Comparison of ENCODE assay signal across 21 mouse cellular contexts in the genomic region with DNA sequence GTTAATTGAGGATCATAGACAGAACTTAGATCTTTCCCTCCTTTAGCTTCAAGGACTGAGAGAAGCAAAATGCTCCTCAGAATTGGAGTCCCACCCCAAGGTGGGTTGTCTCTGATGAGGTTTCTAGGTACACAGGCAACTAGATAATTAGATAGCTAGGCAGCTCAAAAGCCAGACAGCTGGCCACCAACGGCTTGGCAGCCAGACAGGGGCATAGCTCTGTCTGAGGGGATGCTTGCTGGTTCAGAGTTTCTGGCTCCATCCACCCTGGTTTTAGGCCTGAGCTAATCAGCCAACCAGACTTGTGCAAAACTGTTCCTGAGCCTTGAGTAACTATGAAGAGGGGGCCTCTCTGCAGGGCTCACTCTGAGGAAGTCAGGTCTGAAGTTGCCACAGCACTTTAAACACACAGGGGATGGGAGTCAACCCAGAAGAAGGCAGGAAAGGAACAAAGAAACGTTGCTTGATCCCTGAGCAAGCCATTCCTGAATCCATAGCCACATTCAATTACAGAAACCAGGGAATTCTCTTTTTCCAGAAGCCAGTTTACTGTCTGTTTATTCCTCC. TPM values are rescaled to one million over a fixed set of nuclear protein-coding genes. Genes with fewer than 3 reads are reported as not detected.
DNase-seq lines count a peak whose midpoint lies in the region; ATAC-seq and TF ChIP-seq lines count a peak whose summit lies in the region.
"Had no signal": no experiment of that assay in that cellular context is flagged by ENCODE, and none has a peak within 500 bp of the region (broad histone marks: within the 10 kb centered on the region; RNA-seq: fewer than 3 reads in every experiment).

No protein-coding gene starts in this region.

- no peaks in the 10 kb centered on the region for H3K36me3 ChIP-seq in hindbrain, postnatal 0 days (ENCODE audit: insufficient read depth, low read length)
- H3K36me3 ChIP-seq in hindbrain, embryonic 16.5 days (ENCODE audit: control insufficient read depth, insufficient read depth, low read length) = no peaks in the 10 kb centered on the region
- no peaks in the 10 kb centered on the region for H3K36me3 ChIP-seq in midbrain, postnatal 0 days (ENCODE audit: insufficient read depth, low read length)
- H3K36me3 ChIP-seq in midbrain, embryonic 10.5 days = no peaks in the 10 kb centered on the region
- H3K36me3 ChIP-seq: embryonic facial prominence, embryonic 13.5 days; forebrain, embryonic 12.5 days; heart, embryonic 13.5 days; hindbrain, embryonic 12.5 days; intestine, embryonic 15.5 days had no signal

- H3K4me3 ChIP-seq in cerebellum, adult 2 months (replicated peaks; ENCODE audit: insufficient read depth, low read depth, low read length) = no peak overlapping the region
- H3K4me3 ChIP-seq in hindbrain, postnatal 0 days (ENCODE audit: low read length) = no peak overlapping the region
- no peak overlapping the region for H3K4me3 ChIP-seq in hindbrain, embryonic 16.5 days (ENCODE audit: low read length)
- H3K4me3 ChIP-seq in midbrain, postnatal 0 days (ENCODE audit: low read depth, low read length) = no peak overlapping the region
- H3K4me3 ChIP-seq in midbrain, embryonic 10.5 days = no peak overlapping the region
- H3K4me3 ChIP-seq: embryonic facial prominence, embryonic 13.5 days; forebrain, embryonic 12.5 days; heart, embryonic 13.5 days; hindbrain, embryonic 12.5 days; intestine, embryonic 15.5 days had no signal

- TF ChIP-seq CTCF in cerebellum, adult 2 months (IDR thresholded peaks at IDR 0.05; ENCODE audit: borderline replicate concordance, insufficient read depth, low read depth, low read length) = no peak
- no peak for TF ChIP-seq CTCF in hindbrain, postnatal 0 days (IDR thresholded peaks at IDR 0.05; ENCODE audit: low read depth)
- TF ChIP-seq CTCF in midbrain, postnatal 0 days (IDR thresholded peaks at IDR 0.05) = no peak

- H3K4me2 ChIP-seq in hindbrain, postnatal 0 days (ENCODE audit: low read depth, low read length) = no peak overlapping the region
- no peak overlapping the region for H3K4me2 ChIP-seq in hindbrain, embryonic 16.5 days (ENCODE audit: low read length)
- no peak overlapping the region for H3K4me2 ChIP-seq in midbrain, postnatal 0 days (ENCODE audit: low read depth, low read length, poor library complexity, severe bottlenecking)
- H3K4me2 ChIP-seq: embryonic facial prominence, embryonic 13.5 days; forebrain, embryonic 12.5 days; heart, embryonic 13.5 days; hindbrain, embryonic 12.5 days; intestine, embryonic 15.5 days had no signal

- no peak overlapping the region for H3K27ac ChIP-seq in cerebellum, adult 2 months (ENCODE audit: insufficient read depth, low read length)
- H3K27ac ChIP-seq in hindbrain, postnatal 0 days = no peak overlapping the region
- no peak overlapping the region for H3K27ac ChIP-seq in hindbrain, embryonic 16.5 days (ENCODE audit: low read depth, low read length)
- H3K27ac ChIP-seq in midbrain, postnatal 0 days (ENCODE audit: low read depth, low read length) = no peak overlapping the region
- H3K27ac ChIP-seq in midbrain, embryonic 10.5 days (replicated peaks) = no peak overlapping the region
- H3K27ac ChIP-seq: embryonic facial prominence, embryonic 13.5 days; forebrain, embryonic 12.5 days; heart, embryonic 13.5 days; hindbrain, embryonic 12.5 days; intestine, embryonic 15.5 days had no signal

- no peak for ATAC-seq in hindbrain, postnatal 0 days
- ATAC-seq in hindbrain, embryonic 16.5 days = no peak
- ATAC-seq in midbrain, postnatal 0 days (ENCODE audit: low FRiP score) = no peak
- ATAC-seq: activated CD4-positive, CD25-positive, alpha-beta regulatory T cell, adult 4 months; forebrain, embryonic 16.5 days; intestine, embryonic 15.5 days; Patski had no signal

- no peaks in the 10 kb centered on the region for H3K9me3 ChIP-seq in hindbrain, postnatal 0 days (ENCODE audit: low read length)
- H3K9me3 ChIP-seq in hindbrain, embryonic 16.5 days (ENCODE audit: control insufficient read depth, low read length) = no peaks in the 10 kb centered on the region
- no peaks in the 10 kb centered on the region for H3K9me3 ChIP-seq in midbrain, postnatal 0 days (ENCODE audit: low read length)
- H3K9me3 ChIP-seq in midbrain, embryonic 10.5 days (replicated peaks) = no peaks in the 10 kb centered on the region
- H3K9me3 ChIP-seq: embryonic facial prominence, embryonic 13.5 days; forebrain, embryonic 12.5 days; heart, embryonic 13.5 days; hindbrain, embryonic 12.5 days; intestine, embryonic 15.5 days had no signal

- WGBS in cerebellum, adult 2 months = 36% methylated on average over 2 of the region's 2 CpGs
- WGBS in hindbrain, postnatal 0 days = 56% methylated on average over 2 of the region's 2 CpGs
- 66% methylated on average over 2 of the region's 2 CpGs for WGBS in hindbrain, embryonic 16.5 days
- 60% methylated on average over 2 of the region's 2 CpGs for WGBS in midbrain, postnatal 0 days
- 72% methylated on average over 2 of the region's 2 CpGs for WGBS in midbrain, embryonic 10.5 days

- no peak overlapping the region for H3K9ac ChIP-seq in hindbrain, postnatal 0 days (replicated peaks; ENCODE audit: low read length)
- H3K9ac ChIP-seq in hindbrain, embryonic 16.5 days (ENCODE audit: low read depth, low read length) = no peak overlapping the region
- H3K9ac ChIP-seq in midbrain, postnatal 0 days (replicated peaks; ENCODE audit: low read length, poor library complexity, severe bottlenecking) = no peak overlapping the region
- H3K9ac ChIP-seq: embryonic facial prominence, embryonic 13.5 days; forebrain, embryonic 12.5 days; heart, embryonic 13.5 days; hindbrain, embryonic 12.5 days; intestine, embryonic 15.5 days had no signal

- no peaks in the 10 kb centered on the region for H3K27me3 ChIP-seq in cerebellum, adult 2 months (ENCODE audit: control insufficient read depth, insufficient read depth, low read length)
- H3K27me3 ChIP-seq in hindbrain, postnatal 0 days (ENCODE audit: insufficient read depth, low read length) = no peaks in the 10 kb centered on the region
- H3K27me3 ChIP-seq in hindbrain, embryonic 16.5 days (replicated peaks; ENCODE audit: control insufficient read depth, insufficient read depth, low read length) = no peaks in the 10 kb centered on the region
- no peaks in the 10 kb centered on the region for H3K27me3 ChIP-seq in midbrain, postnatal 0 days (ENCODE audit: insufficient read depth, low read length)
- H3K27me3 ChIP-seq in midbrain, embryonic 10.5 days (ENCODE audit: low read depth, poor library complexity, severe bottlenecking) = no peaks in the 10 kb centered on the region
- H3K27me3 ChIP-seq: embryonic facial prominence, embryonic 13.5 days; forebrain, embryonic 12.5 days; heart, embryonic 13.5 days; hindbrain, embryonic 12.5 days; intestine, embryonic 15.5 days; Patski had no signal

- no peak for TF ChIP-seq POLR2A in cerebellum, adult 2 months (IDR thresholded peaks at IDR 0.05; ENCODE audit: borderline replicate concordance, insufficient read depth, low read length)

- no peaks in the 10 kb centered on the region for H3K4me1 ChIP-seq in cerebellum, adult 2 months (ENCODE audit: control insufficient read depth, insufficient read depth, low read length)
- no peaks in the 10 kb centered on the region for H3K4me1 ChIP-seq in hindbrain, postnatal 0 days (ENCODE audit: insufficient read depth, low read length)
- no peaks in the 10 kb centered on the region for H3K4me1 ChIP-seq in hindbrain, embryonic 16.5 days (ENCODE audit: control insufficient read depth, insufficient read depth, low read depth, low read length)
- no peaks in the 10 kb centered on the region for H3K4me1 ChIP-seq in midbrain, postnatal 0 days (ENCODE audit: insufficient read depth, low read length)
- H3K4me1 ChIP-seq in midbrain, embryonic 10.5 days = no peaks in the 10 kb centered on the region
- H3K4me1 ChIP-seq: embryonic facial prominence, embryonic 13.5 days; forebrain, embryonic 12.5 days; heart, embryonic 13.5 days; hindbrain, embryonic 12.5 days; intestine, embryonic 15.5 days had no signal

- peak; percentile 28 to 34 for DNase-seq in cerebellum, postnatal 14 days
- no peak for DNase-seq in cerebellum, adult 2 months
- peak; percentile 10 for DNase-seq in hindbrain, postnatal 0 days (ENCODE audit: low spot score)
- DNase-seq in midbrain, postnatal 0 days (ENCODE audit: low spot score) = peak; percentile 17
- DNase-seq in midbrain, embryonic 10.5 days (ENCODE audit: low spot score) = no peak
- no peak for DNase-seq in thymus, postnatal 25 days
- DNase-seq in spleen, postnatal 36 days (ENCODE audit: low spot score in 2 of 2) = no peak
- DNase-seq: adrenal gland, postnatal 14 days; cerebellum, adult 18-20 months; cerebellum, postnatal 25 days; gastrocnemius, postnatal 36 days; heart, postnatal 4 days had no signal

RNA-seq across cellular contexts. Expression of a gene that starts 44.8 kb away (rescaled TPM):
- 93.0 and 93.4 TPM in 2 replicates for polyA plus RNA-seq in cerebellum, adult 2 months (2012; rRNA removed)
- total RNA-seq in hindbrain, postnatal 0 days (2014; rRNA removed) = 214 and 230 TPM in 2 replicates
- polyA plus RNA-seq in hindbrain, postnatal 0 days (2015; fragmentation: Nextera tagmentation; extraction: Ambion mirVana) = 94.2 and 103 TPM in 2 replicates
- polyA plus RNA-seq in hindbrain, embryonic 16.5 days (2015; fragmentation: Nextera tagmentation; extraction: Ambion mirVana) = 60.3 and 70.9 TPM in 2 replicates
- total RNA-seq in midbrain, postnatal 0 days (2014; rRNA removed) = 77.6 and 84.2 TPM in 2 replicates
- polyA plus RNA-seq in midbrain, postnatal 0 days (2015; fragmentation: Nextera tagmentation; extraction: Ambion mirVana) = 65.6 and 73.6 TPM in 2 replicates
- 29.5 and 37.2 TPM in 2 replicates for polyA plus RNA-seq in midbrain, embryonic 10.5 days (2016; fragmentation: Nextera tagmentation; extraction: Ambion mirVana)

Comparison
In these comparisons a context has a peak if more than half of its experiments do, and no peak if none do; other contexts are left out.
1. DNase-seq: peak in cerebellum, postnatal 14 days (2 of 2), hindbrain, postnatal 0 days (single experiment) and midbrain, postnatal 0 days (single experiment); none in cerebellum, adult 2 months (0 of 2), midbrain, embryonic 10.5 days (single experiment), thymus, postnatal 25 days (single experiment) and spleen, postnatal 36 days (0 of 2).